ENCODE assay signal across 19 mouse cellular contexts in genomic region chr14:34839898-34840297, GRCm38 (mm10). TPM values are rescaled to one million over a fixed set of nuclear protein-coding genes. Genes with fewer than 3 reads are reported as not detected.
"Had no signal": no experiment of that assay in that cellular context is flagged by ENCODE, and none has a peak within 500 bp of the region (broad histone marks: within the 10 kb centered on the region; RNA-seq: fewer than 3 reads in every experiment).

No protein-coding gene starts in this region.

- DNase-seq: kidney, adult 2 months; kidney, postnatal 25 days; liver, embryonic 13.5 days; lung, adult 2 months; lung, postnatal 14 days; lung, postnatal 4 days; midbrain, embryonic 14.5 days; right cerebral cortex, adult 18-20 months; right cerebral cortex, postnatal 14 days; spleen, adult 18-20 months; thymus, postnatal 25 days had no signal

- H3K9ac ChIP-seq: limb, embryonic 13.5 days; liver, embryonic 13.5 days; stomach, embryonic 15.5 days had no signal

- H3K4me1 ChIP-seq: limb, embryonic 13.5 days; liver, embryonic 13.5 days; stomach, embryonic 15.5 days had no signal

- H3K27me3 ChIP-seq: limb, embryonic 13.5 days; liver, embryonic 13.5 days; stomach, embryonic 15.5 days had no signal

- H3K9me3 ChIP-seq: limb, embryonic 10.5 days; liver, embryonic 13.5 days; stomach, embryonic 15.5 days had no signal

- H3K36me3 ChIP-seq: limb, embryonic 10.5 days; limb, embryonic 13.5 days; liver, embryonic 13.5 days; stomach, embryonic 15.5 days had no signal

- H3K27ac ChIP-seq: kidney, postnatal 0 days; limb, embryonic 10.5 days; limb, embryonic 13.5 days; liver, embryonic 13.5 days; stomach, embryonic 15.5 days had no signal

- H3K4me3 ChIP-seq: limb, embryonic 10.5 days; limb, embryonic 13.5 days; liver, embryonic 13.5 days; stomach, embryonic 15.5 days had no signal

- ATAC-seq: intestine, postnatal 0 days had no signal

- H3K4me2 ChIP-seq: limb, embryonic 13.5 days; liver, embryonic 13.5 days; midbrain, embryonic 11.5 days; stomach, embryonic 15.5 days had no signal

RNA-seq across cellular contexts. Expression of gene Grid1, which starts 20.0 kb away (rescaled TPM):
- total RNA-seq: megakaryocyte progenitor cell, adult 5-6 weeks; megakaryocyte-erythroid progenitor cell, adult 5-6 weeks had no signal
